Mouse (Mus musculus) adrenal gland, postnatal 36 days (tissue): ENCODE results near the gene Eri3. TPM values are rescaled to one million over a fixed set of nuclear protein-coding genes. Genes with fewer than 3 reads are reported as not detected.

Experiments used
- DNase-seq, 2 experiments: peaks; one replicate each; pipeline ENCODE4 v3.0.0; 2021; ENCODE audit warnings: mixed read lengths in 1 of 2
- total RNA-seq, 2 experiments: library from RNA; stranded (reverse); gene quantifications; 2 replicates each; pipeline ENCODE4 v1.2.3; 2021

Gene Eri3
- total RNA-seq, 2 experiments from 2014 or later = 68.3 to 72.1 TPM

GRCm38 (mm10) chr4:117623025-117623424, 72.9 kb downstream of the Eri3 start:
- DNase-seq = no peak

- peak; percentile 15 to 20 for DNase-seq
These were observed 74.5 kb downstream of the Eri3 start for GRCm38 (mm10) chr4:117624660-117625059.

GRCm38 (mm10) chr4:117628464-117628863, 78.3 kb downstream of the Eri3 start:
- DNase-seq = no peak

GRCm38 (mm10) chr4:117630053-117630670, 80.0 kb downstream of the Eri3 start:
- DNase-seq = no peak

- DNase-seq = no peak
These were observed 83.4 kb downstream of the Eri3 start for GRCm38 (mm10) chr4:117633527-117633926.

DNA sequence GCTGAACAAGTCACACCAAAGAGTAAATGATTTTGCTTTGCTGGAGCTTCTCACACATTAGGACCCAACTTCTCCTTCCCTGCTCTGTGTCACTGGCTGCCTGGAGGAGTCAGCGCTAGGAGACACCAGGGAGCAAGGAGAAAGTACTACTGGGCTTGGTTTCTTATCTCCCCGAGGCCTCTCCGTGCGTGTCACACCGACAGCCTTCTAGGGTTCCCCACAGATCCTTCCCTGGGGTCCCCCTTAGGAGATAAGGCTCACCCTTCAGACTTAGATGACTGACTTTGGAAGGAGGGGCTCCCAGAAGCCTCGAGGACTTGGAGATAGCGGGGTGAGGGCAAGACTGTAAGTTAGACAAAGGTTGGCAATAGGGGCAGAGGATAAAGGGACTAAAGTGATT, 84.5 kb downstream of the Eri3 start:
- DNase-seq = no peak

GRCm38 (mm10) chr4:117636152-117636551, 86.0 kb downstream of the Eri3 start:
- DNase-seq = no peak

DNA sequence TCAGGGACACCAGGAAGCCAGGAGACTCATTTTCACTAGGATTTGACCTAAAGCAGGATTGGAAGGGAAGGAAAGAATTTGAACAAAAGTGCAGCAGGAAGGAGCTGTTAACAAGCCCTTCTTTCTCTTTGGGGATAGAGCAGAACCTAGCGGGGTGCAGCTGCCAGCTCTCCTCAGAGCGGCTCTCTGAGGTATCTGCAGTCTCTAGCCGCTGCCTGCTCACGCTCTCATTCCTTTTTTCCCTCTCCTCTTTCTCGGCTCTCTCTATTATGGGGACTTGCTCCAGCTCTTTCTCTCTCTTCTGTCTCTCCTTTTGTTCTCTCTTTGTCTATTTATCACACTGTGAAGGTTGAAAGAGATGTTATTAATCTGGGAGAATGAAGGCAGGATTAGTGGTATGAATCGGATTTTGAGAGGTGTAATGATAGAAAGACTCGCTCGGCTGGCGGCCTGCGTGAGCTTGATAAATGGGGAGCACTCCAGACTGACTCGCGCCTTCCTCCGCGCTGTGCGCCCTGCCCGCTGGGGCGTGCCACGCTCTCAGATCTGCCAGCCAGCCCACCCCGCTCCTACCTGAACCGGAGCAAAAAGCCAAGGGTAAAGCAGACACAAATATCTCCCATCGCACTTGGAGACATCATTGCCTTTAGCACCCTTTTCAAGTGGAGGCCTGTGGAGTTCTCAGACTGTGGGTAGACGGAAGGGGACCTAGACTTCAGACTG, 86.9 kb downstream of the Eri3 start:
- DNase-seq = no peak

- DNase-seq = no peak
These were observed 90.9 kb downstream of the Eri3 start for GRCm38 (mm10) chr4:117640925-117641703.

GRCm38 (mm10) chr4:117641804-117642203, 91.6 kb downstream of the Eri3 start:
- DNase-seq = no peak

- DNase-seq = no peak
These were observed 94.9 kb downstream of the Eri3 start for GRCm38 (mm10) chr4:117645031-117645435.

- no peak for DNase-seq
These were observed 95.7 kb downstream of the Eri3 start for GRCm38 (mm10) chr4:117645859-117646258.

DNA sequence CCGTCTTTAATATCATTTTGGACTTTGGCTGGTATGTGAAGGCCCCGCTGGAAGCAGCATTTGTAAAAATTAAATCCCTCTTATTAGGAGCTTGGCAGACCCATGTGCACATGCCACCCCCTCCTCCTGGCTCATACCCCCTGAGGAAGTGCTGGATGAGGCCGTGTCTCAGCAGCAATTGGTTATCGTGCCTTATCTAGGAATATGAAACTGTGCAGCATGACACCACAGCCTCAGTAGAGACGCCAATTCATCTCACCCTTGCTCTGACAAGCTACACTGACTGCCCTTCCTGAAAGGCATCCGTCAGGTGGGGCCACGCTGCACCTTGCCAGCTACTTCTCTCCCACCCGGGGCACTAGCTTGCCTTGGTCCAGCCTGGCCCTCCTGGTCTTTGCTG, 96.3 kb downstream of the Eri3 start:
- DNase-seq = no peak

DNA sequence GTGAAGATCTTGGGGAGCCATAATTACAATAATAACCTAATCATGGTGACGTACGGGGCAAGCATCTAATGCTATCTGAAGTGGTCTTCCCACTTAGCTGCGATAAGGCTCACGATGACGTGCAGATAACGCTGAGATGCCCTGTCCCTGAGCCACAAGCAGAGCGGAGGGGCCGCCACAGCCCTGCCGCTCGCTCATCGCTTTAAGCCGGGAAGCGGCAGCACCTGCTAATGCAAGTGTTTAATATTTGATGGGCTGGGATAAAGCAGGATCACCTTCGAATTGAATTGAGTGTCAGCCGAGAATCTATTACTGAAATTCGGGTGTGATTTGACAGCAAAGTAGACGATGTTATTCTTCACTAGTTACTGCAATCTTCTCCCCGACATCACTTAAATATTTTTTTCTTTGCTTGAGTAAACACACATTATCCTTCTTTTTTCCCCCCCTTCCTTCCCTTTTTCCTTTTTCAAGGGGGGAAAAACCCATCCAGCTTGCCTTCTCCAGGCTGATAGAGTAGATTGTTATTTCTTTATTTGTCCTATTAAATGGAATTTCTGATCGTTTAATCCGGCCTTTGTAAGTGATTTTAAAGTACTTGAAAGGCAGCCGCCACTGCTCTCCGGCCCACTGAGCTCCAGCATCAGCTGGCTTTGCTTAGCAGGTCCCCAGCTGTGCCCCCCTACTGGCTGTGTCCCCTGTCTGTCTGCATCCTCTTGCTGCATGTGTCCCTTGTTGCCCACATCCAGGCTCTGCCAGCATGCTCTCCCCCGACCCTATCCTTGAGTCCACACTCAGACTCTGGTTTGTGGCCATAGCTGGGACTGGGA, 97.0 kb downstream of the Eri3 start:
- DNase-seq = no peak

GRCm38 (mm10) chr4:117651626-117652101, 101.5 kb downstream of the Eri3 start:
- peak in 1 of 2 experiments; percentile 47 for DNase-seq

- no peak for DNase-seq
These were observed 102.6 kb downstream of the Eri3 start for GRCm38 (mm10) chr4:117652727-117653126.

- no peak for DNase-seq
These were observed 104.0 kb downstream of the Eri3 start for GRCm38 (mm10) chr4:117654016-117654702.

- no peak for DNase-seq
These were observed 104.7 kb downstream of the Eri3 start for GRCm38 (mm10) chr4:117654703-117655499.

GRCm38 (mm10) chr4:117655500-117655863, 105.3 kb downstream of the Eri3 start:
- DNase-seq = no peak

DNA sequence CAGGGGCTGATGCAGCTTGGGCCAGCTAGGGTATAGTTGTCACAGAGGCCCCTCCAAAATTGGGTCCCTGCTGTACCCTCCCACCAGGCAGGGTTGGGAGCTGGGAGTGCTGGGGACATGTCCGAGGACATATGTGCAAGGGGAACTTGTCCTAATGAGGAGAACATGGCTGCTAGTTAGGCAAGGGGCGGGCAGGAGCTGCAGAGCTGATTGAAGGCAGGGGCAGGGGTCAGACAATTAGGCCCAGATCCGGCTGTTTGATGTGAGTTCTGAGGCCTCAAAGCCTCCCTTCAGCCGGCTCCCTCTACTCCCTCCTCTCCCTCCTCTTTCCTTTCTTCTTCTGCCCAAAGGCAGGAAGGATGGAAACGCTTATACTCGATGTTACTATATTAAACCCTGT, 106.8 kb downstream of the Eri3 start:
- no peak for DNase-seq

DNA sequence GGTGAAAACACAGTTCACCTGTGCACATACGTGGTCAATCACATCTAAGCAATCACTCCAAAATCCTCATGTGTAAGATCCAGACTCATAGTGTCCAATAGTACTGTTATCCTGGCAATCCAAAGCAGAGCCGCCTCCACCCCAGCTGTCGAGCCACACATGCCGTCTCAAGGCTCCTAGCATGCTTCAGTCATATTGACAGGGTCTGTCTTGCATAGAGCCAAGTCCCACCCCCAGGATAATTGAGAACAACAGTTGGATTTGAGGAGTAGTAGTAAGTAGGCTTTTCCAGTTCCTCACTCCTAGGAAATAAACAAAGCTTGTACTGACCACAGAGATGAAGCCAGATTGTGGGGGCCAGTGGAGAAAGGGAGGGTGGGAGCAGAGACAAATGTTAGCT, 107.5 kb downstream of the Eri3 start:
- DNase-seq = no peak
